Mouse (Mus musculus): ENCODE data around the gene Ell3.

- TF ChIP-seq CTCF (IDR thresholded peaks at IDR 0.05; ENCODE audit: extremely low read depth, insufficient read depth, insufficient read length, insufficient replicate concordance): no peak
- no peak for TF ChIP-seq POLR2A (IDR thresholded peaks at IDR 0.05; ENCODE audit: low read depth, low read length)
Observed at GRCm38 (mm10) chr2:121415591-121415990, 28.5 kb downstream of the Ell3 start.
